Mouse (Mus musculus) cerebral cortex, adult 2 months (tissue): ENCODE data around the gene Cox7a1.

Experiments
- WGBS: fragments of 180-500 bp; shearing (Covaris S2); methylation state at CpG from one replicate; pipeline ENCODE4 v1.1.7; 2018; 5-methylcytosine and 5-hydroxymethylcytosine counted together

Cox7a1 gene

GRCm38 (mm10) chr7:30220008-30220356 is 36.0 kb downstream of the Cox7a1 start:
- WGBS = 11% methylated on average over 11 of the region's 11 CpGs

- WGBS = 45% methylated on average over 3 of the region's 3 CpGs
Measured at GRCm38 (mm10) chr7:30221433-30221832, 37.5 kb downstream of the Cox7a1 start.

- 98% methylated on average over 5 of the region's 5 CpGs for WGBS
Measured at GRCm38 (mm10) chr7:30222205-30222604, 38.3 kb downstream of the Cox7a1 start.

GRCm38 (mm10) chr7:30224206-30224605 is 40.3 kb downstream of the Cox7a1 start:
- 96% methylated on average over 12 of the region's 12 CpGs for WGBS

GRCm38 (mm10) chr7:30231328-30231668 is 47.4 kb downstream of the Cox7a1 start:
- WGBS = under 1% methylated on average over 16 of the region's 16 CpGs

GRCm38 (mm10) chr7:30231669-30232454 is 47.9 kb downstream of the Cox7a1 start, which contains the start of the genes Polr2i and Tbcb:
TSS of gene Polr2i (plus strand) at chr7:30231948.
TSS of gene Tbcb (minus strand) at chr7:30232272.
- under 1% methylated on average over 67 of the region's 67 CpGs for WGBS

- WGBS = 4% methylated on average over 24 of the region's 24 CpGs
Measured at GRCm38 (mm10) chr7:30232631-30233148, 48.7 kb downstream of the Cox7a1 start.

- WGBS = 82% methylated on average over 20 of the region's 20 CpGs
Measured at GRCm38 (mm10) chr7:30233387-30233786, 49.4 kb downstream of the Cox7a1 start.

GRCm38 (mm10) chr7:30234276-30234858 is 50.4 kb downstream of the Cox7a1 start:
- WGBS = 85% methylated on average over 15 of the region's 15 CpGs

GRCm38 (mm10) chr7:30235091-30235490 is 51.1 kb downstream of the Cox7a1 start:
- 88% methylated on average over 8 of the region's 8 CpGs for WGBS

- WGBS = 78% methylated on average over 4 of the region's 4 CpGs
Measured at GRCm38 (mm10) chr7:30235625-30236024, 51.7 kb downstream of the Cox7a1 start, which contains the start of gene Ovol3. TSS of gene Ovol3 (minus strand) at chr7:30235725.
